Mouse (Mus musculus) cerebellum, adult 8-10 months (tissue): ENCODE results near the gene Rai14.

Source experiments
- DNase-seq: peaks from one replicate; pipeline ENCODE4 v3.0.0; 2022

The Rai14 gene

GRCm38 (mm10) chr15:10646297-10646696 is 68.1 kb downstream of the Rai14 start:
- no peak for DNase-seq

- DNase-seq, result no peak
Observed at GRCm38 (mm10) chr15:10645101-10645500, 69.3 kb downstream of the Rai14 start.

DNA sequence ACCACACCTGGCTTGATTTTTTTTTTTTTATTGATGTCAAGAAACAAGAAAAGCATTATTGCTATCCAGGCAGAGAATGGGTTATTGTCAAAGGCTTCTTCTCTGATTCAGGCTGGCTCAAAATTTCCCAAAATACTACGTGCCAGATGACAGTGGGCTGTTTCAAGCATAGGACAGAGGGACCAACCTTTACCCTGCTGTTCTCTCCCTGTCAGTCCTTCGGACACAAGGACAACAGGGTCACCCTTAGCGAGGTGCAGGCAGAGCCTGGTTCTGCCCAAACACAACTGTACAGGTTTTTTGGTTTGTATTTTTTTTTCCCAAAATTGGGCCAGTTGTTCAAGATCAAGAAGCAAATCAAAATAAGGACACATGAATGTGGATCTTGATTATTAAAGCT is 70.6 kb downstream of the Rai14 start:
- DNase-seq, result no peak

- DNase-seq, result no peak
Observed at GRCm38 (mm10) chr15:10643224-10643623, 71.2 kb downstream of the Rai14 start.

DNA sequence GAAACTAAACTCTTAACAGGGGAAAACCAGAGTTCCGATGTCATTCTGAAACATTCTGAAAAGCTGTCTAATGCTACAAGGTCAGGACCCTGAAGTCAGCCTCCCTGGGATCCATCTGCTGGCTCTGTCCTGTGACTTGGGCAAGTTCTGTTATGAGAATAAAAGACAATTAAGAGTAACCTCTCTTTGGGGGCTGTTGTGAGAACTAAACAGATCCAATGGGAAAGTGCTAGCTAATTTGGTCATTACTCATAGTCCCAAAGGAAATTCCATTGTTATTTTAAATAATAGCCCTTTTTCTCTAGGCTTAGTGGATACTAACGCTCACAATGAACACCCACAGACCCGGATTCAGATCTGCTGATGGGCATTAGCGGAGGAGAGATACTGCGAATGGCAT is 72.0 kb downstream of the Rai14 start:
- DNase-seq, result no peak

DNA sequence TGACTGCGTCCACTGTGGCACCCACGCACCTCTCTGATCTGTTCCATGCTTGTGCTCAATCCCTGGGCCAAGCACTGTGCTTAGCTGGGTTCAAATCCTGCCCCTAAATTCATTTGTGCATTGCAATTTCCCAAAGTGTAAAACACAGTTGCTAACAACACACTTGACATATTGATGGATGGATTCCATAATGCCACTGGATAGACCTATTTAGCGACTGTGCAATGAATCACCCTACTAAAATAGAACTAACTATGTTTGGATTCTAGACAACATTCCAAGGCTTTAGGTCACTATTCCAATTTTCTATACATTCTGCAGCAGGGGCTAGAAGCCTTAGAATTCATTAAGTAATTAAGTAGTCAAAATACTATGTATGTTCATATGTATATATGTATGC is 73.7 kb downstream of the Rai14 start:
- no peak for DNase-seq

- no peak for DNase-seq
Observed at GRCm38 (mm10) chr15:10637251-10637793, 77.1 kb downstream of the Rai14 start.

- no peak for DNase-seq
Observed at GRCm38 (mm10) chr15:10636844-10637243, 77.6 kb downstream of the Rai14 start.

- no peak for DNase-seq
Observed at GRCm38 (mm10) chr15:10635121-10635520, 79.3 kb downstream of the Rai14 start.

- DNase-seq, result no peak
Observed at GRCm38 (mm10) chr15:10634176-10634575, 80.2 kb downstream of the Rai14 start.

DNA sequence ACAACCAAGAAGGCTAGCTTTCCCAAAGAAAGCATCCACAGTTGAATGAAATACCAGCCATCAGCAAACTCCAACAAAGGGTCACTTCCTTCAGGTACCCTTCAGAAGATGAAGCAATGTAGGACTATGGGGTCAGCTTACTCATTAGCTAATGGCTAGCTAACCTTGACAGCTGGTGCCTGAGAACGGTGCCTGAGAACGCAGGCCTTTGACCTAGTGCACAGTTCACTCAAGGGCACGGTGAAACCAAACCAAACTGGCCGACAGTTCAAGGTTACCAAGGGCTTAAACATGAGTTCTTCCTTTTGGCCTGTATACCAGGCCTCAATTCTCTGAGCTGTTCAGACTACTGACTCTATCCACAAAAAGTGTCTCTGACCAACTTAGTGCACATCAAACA is 81.0 kb downstream of the Rai14 start:
- DNase-seq, result no peak

- no peak for DNase-seq
Observed at GRCm38 (mm10) chr15:10632581-10632980, 81.8 kb downstream of the Rai14 start.

DNA sequence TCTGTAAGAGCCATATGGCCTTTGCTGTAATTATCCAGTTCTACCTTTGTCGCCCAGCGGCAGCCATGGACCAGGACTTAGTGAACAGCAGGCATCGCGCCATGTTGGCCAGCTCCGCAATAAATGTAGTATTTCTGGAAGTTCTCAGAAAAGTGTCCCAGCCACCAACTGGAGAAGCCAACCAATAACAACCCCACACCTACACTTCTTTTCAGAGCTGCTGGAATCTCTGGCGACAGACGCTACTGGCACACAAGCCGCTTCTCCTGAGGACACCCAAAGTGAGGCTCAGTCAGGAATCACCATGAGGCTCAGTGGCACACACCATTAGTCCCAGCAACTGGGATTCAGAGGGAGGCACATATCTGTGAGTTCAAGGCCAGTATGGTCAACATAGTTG is 82.4 kb downstream of the Rai14 start:
- DNase-seq, result no peak

- DNase-seq, result no peak
Observed at GRCm38 (mm10) chr15:10631541-10631940, 82.9 kb downstream of the Rai14 start.

GRCm38 (mm10) chr15:10628980-10629346 is 85.5 kb downstream of the Rai14 start:
- no peak for DNase-seq

GRCm38 (mm10) chr15:10628131-10628979 is 86.1 kb downstream of the Rai14 start:
- no peak for DNase-seq

- no peak for DNase-seq
Observed at GRCm38 (mm10) chr15:10623571-10624227, 90.7 kb downstream of the Rai14 start.

GRCm38 (mm10) chr15:10621194-10621593 is 93.2 kb downstream of the Rai14 start:
- DNase-seq, result no peak

- DNase-seq, result no peak
Observed at GRCm38 (mm10) chr15:10619678-10620077, 94.7 kb downstream of the Rai14 start.

DNA sequence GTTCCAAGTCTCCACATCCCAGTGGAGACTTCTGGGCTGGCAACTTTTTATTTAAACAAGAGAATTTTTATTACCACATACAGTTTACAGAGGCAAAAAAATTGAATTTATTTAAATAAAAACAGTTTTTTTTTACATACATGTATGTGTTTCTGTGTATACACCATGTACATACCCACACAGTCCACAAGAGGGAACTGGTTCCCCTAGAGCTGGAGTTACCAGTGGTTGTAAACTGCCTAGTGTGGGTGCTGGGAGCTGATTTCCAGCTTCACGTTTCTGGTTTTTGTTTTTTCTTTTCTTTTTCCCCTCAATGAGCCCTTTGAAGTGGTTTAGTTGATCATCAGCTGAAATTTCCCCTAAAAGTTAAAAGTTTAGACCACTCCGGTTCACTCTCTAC is 96.1 kb downstream of the Rai14 start:
- no peak for DNase-seq

- no peak for DNase-seq
Observed at GRCm38 (mm10) chr15:10616001-10616400, 98.4 kb downstream of the Rai14 start.

DNA sequence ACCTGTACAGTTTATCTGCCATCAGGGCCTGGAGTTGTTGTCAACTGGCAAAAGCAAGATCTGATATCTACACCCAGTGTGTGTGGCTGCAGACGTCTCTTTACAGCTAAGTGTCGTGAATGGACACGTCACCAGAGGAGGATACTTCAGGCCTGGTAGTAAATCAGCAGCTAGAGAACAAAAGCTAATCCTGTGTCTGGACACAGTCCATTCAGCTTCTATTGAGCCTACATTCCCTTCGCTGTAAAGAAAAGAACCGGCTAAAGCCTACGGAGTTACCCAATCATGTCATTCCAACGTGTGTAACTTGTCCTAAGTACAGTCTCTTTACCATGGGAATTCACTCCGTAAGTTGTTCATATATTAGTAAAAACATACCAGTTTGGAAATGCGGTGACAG is 103.4 kb downstream of the Rai14 start:
- DNase-seq, result no peak

DNA sequence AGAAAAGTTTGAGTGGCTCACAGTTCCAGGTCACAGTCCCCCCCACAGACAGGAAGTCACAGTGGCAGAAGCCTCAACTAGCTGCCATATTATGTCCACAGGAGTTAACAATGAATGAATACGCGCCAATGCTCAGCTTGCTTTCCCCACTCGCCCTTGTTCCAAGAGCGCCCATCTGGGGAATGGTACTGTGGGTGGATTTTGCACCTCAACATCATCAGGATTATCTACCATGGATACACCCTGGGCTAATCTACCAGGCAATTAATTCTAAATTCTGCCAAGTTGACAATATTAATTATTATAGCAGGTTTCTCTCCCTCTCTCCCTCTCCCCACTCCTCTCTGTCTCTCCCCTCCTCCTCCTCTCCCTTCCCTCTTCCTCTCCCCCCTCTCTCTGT is 105.3 kb downstream of the Rai14 start:
- DNase-seq, result no peak

DNA sequence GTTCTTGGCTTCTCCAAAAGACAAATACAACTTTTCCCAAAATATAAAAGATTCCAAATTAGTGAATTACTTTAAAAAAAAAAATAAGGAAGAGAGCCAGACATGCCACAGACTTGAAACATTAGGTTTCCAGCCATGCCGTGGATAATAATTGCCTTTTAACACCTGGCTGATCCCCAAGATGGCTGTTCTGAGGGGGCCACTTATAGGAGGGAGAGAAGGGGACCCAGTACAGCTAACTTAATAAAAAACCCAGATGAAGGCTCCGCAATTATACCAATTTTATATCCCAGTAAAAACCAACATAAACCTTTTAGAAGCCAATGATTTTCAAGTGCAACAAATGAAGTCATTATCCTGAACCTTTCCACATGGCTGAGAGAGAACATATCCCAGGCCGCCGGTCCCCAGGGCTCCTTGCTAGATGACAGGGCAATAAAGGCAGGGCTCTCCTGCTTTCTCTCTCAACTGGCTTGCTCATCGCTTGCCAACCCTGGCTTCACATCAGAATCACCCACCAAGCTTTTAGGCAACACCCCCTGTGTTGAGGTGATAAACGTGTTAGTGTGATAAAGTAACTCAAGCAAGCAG is 105.8 kb downstream of the Rai14 start:
- DNase-seq, result no peak
